Mouse (Mus musculus) heart, adult 2 months (tissue): ENCODE data around the gene Bmpr1a.

ENCODE experiments used
- CTCF ChIP-seq: fragments of 200-600 bp; IDR thresholded peaks from 2 replicates; pipeline ENCODE4 v1.8.1; 2022; ENCODE audit warnings: antibody characterized with exemption, mild to moderate bottlenecking, moderate library complexity
- POLR2A ChIP-seq: fragments of 200-500 bp; IDR thresholded peaks from 2 replicates; pipeline ENCODE4 v1.6.1; 2011; ENCODE audit warnings: mild to moderate bottlenecking, low read depth, low read length, control low read depth; ENCODE audit not compliant: insufficient read depth

DNA sequence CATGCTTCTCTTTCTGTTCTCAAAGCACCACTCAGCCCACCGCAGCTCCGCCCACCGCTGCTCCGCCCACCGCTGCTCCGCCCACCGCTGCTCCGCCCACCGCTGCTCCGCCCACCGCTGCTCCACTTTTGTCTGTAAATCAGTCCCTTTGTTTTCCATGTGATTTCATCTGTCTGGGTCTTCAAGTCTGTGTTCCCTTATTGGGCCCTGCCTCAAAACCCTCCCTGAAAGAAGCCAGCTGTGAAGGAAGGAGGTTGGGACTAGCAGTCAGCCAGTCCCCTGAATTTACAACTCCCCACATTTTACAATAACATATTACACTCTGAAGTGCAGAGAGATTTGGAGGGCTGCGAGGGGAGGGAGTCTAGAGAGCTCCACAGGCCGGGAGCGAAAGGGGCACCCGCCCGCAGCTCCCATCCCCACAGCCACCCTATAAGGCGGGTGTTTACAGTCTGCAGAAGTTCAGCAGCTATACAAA is 37.6 kb upstream of the Bmpr1a start:
- no peak for TF ChIP-seq POLR2A
- no peak for TF ChIP-seq CTCF
